8 mouse cellular contexts compared by ENCODE assay signal in the genomic region with DNA sequence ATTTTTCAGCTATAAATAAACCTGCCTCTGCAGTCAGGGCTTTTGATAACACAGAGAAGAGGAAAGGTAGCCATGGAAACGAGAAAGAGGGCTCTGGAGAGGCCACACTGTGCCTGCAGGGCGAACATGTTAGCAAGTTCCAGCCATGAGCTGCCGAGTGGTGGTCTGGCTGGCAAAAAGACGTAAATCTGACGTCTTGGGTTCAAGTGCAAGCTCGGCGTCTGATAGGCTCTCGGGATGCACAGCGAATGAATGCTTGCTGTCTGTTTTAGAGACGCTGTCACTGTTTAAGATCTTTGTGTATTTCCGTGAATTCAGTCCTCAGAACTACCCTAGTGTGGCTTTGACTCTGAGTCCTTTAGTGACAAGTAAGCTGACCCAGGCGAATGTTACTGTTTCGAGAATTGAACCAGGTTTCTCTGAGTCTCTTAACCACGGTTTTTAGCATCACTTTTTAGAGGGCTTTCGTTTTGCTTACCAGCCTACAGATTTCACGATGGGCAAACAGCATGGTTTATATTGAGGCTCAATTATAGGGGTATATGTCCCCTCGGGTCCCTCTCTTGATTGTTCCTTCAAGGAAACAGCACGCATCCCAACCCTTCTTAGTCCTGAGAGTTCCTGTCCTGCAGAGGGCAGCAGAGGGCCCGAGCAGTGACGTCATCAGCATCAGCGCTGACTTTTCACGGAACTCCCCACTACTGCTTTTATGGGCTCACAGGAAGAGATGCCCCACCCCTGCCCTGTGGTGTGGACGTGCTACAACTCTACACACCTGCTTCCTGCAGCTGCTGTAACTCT. TPM values are rescaled to one million over a fixed set of nuclear protein-coding genes. Genes with fewer than 3 reads are reported as not detected.
DNase-seq lines count a peak whose midpoint lies in the region; ATAC-seq lines count a peak whose summit lies in the region.

No protein-coding gene starts in this region.

- H3K4me3 ChIP-seq in forebrain, embryonic 10.5 days: peak overlapping the region; percentile 49
- peak overlapping the region; percentile 48 for H3K4me3 ChIP-seq in heart, embryonic 15.5 days
- H3K4me3 ChIP-seq in liver, embryonic 12.5 days: peak overlapping the region; percentile 48

- peak overlapping the region; percentile 59 for H3K4me2 ChIP-seq in heart, embryonic 15.5 days
- H3K4me2 ChIP-seq in liver, embryonic 12.5 days: peak overlapping the region; percentile 65

- H3K4me1 ChIP-seq in forebrain, embryonic 10.5 days: peaks cover 24% of the 10 kb centered on the region
- H3K4me1 ChIP-seq in heart, embryonic 15.5 days (replicated peaks): peaks cover 10% of the 10 kb centered on the region
- peaks cover 14% of the 10 kb centered on the region for H3K4me1 ChIP-seq in liver, embryonic 12.5 days

- DNase-seq in CD4-positive helper T cell, adult 2 months (ENCODE audit: low read depth, low spot score): peak; percentile 97
- peak; percentile 81 for DNase-seq in brain, adult 2 months (ENCODE audit: low read depth, low spot score)
- DNase-seq in forebrain, embryonic 10.5 days (ENCODE audit: extremely low spot score, low spot score): peak; percentile 73
- DNase-seq in kidney, postnatal 14 days: peak; percentile 82
- DNase-seq in naive thymus-derived CD4-positive, alpha-beta T cell, adult 2 months (ENCODE audit: low read depth): peak; percentile 98
- DNase-seq in splenic B cell, adult 2 months (ENCODE audit: low read depth, low spot score): peak; percentile 96

- H3K27me3 ChIP-seq in forebrain, embryonic 10.5 days (ENCODE audit: poor library complexity, severe bottlenecking): no peaks in the 10 kb centered on the region
- H3K27me3 ChIP-seq in heart, embryonic 15.5 days: no peaks in the 10 kb centered on the region
- H3K27me3 ChIP-seq in liver, embryonic 12.5 days (replicated peaks): no peaks in the 10 kb centered on the region
- H3K27me3 ChIP-seq in splenic B cell, adult 2 months (ENCODE audit: control insufficient read depth, insufficient read depth, low read length, poor library complexity, severe bottlenecking): no peaks in the 10 kb centered on the region

- no peaks in the 10 kb centered on the region for H3K36me3 ChIP-seq in forebrain, embryonic 10.5 days (replicated peaks)
- H3K36me3 ChIP-seq in heart, embryonic 15.5 days: no peaks in the 10 kb centered on the region
- no peaks in the 10 kb centered on the region for H3K36me3 ChIP-seq in liver, embryonic 12.5 days
- no peaks in the 10 kb centered on the region for H3K36me3 ChIP-seq in splenic B cell, adult 2 months (ENCODE audit: control insufficient read depth, insufficient read depth, low read length, poor library complexity, severe bottlenecking)

- peak overlapping the region; percentile 80 for H3K27ac ChIP-seq in forebrain, embryonic 10.5 days
- peak overlapping the region; percentile 2; the same call in 1 of the 2 replicates for H3K27ac ChIP-seq in heart, embryonic 15.5 days
- H3K27ac ChIP-seq in liver, embryonic 12.5 days: peak overlapping the region; percentile 54; the same call in 1 of the 2 replicates

- H3K9me3 ChIP-seq in forebrain, embryonic 10.5 days: no peaks in the 10 kb centered on the region
- no peaks in the 10 kb centered on the region for H3K9me3 ChIP-seq in heart, embryonic 15.5 days (replicated peaks)
- no peaks in the 10 kb centered on the region for H3K9me3 ChIP-seq in liver, embryonic 12.5 days (replicated peaks)

- WGBS in forebrain, embryonic 10.5 days: 51% methylated on average over 23 of the region's 23 CpGs
- WGBS in heart, embryonic 15.5 days: 26% methylated on average over 23 of the region's 23 CpGs
- 30% methylated on average over 23 of the region's 23 CpGs for WGBS in liver, embryonic 12.5 days (ENCODE audit: insufficient replicate concordance)

- peak; percentile 54 for ATAC-seq in heart, embryonic 15.5 days (replicated peaks; ENCODE audit: insufficient number of reproducible peaks, insufficient read depth, low FRiP score, low read depth)
- ATAC-seq in liver, embryonic 12.5 days: peak; percentile 67

- H3K9ac ChIP-seq in heart, embryonic 15.5 days: no peak overlapping the region
- H3K9ac ChIP-seq in liver, embryonic 12.5 days: no peak overlapping the region

RNA-seq across cellular contexts. Expression of a gene that starts 20.8 kb away (rescaled TPM):
- polyA plus RNA-seq in forebrain, embryonic 10.5 days (2016; fragmentation: Nextera tagmentation; extraction: Ambion mirVana): 0.14 TPM in 1 of 2 replicates, not detected in the other
- polyA plus RNA-seq in heart, embryonic 15.5 days (2015; fragmentation: Nextera tagmentation; extraction: Ambion mirVana): 0.21 and 2.5 TPM in 2 replicates
- not detected in 2 replicates for polyA plus RNA-seq in liver, embryonic 12.5 days (2016; fragmentation: Nextera tagmentation; extraction: Ambion mirVana)

RNA-seq across cellular contexts. Expression of a gene that starts 48.5 kb away (rescaled TPM):
- not detected in 2 replicates for polyA plus RNA-seq in forebrain, embryonic 10.5 days (2016; fragmentation: Nextera tagmentation; extraction: Ambion mirVana)
- polyA plus RNA-seq in heart, embryonic 15.5 days (2015; fragmentation: Nextera tagmentation; extraction: Ambion mirVana): 0.13 and 0.60 TPM in 2 replicates
- polyA plus RNA-seq in liver, embryonic 12.5 days (2016; fragmentation: Nextera tagmentation; extraction: Ambion mirVana): 0.18 TPM in 1 of 2 replicates, not detected in the other

Comparison
In these comparisons a context has a peak if more than half of its experiments do, and no peak if none do; other contexts are left out.
1. Peak in every context shown above with its lines: DNase-seq, ATAC-seq, H3K4me3 ChIP-seq and H3K27ac ChIP-seq.
2. H3K27ac ChIP-seq: peak in every context shown above with its lines; median percentile 80 in forebrain, embryonic 10.5 days; 54 in liver, embryonic 12.5 days; 2 in heart, embryonic 15.5 days.